Mouse (Mus musculus) layer of hippocampus, adult 9-10 months (tissue): ENCODE measurements around the gene Vmn2r5.
"Not testable (repeated sequence)": the region's sequence is repeated elsewhere in the genome, so short reads cannot be mapped to it uniquely, and the experiment has no call there.

ENCODE experiments used
- DNase-seq: peaks from one replicate; pipeline ENCODE4 v3.0.0; 2022; ENCODE audit warnings: low spot score

Vmn2r5 gene

GRCm38 (mm10) chr3:64509742-64510141 is at the start of gene Vmn2r5:
Vmn2r5 (minus strand) TSS chr3:64509842.
- DNase-seq = not testable (repeated sequence)

- not testable (repeated sequence) for DNase-seq
Observed at GRCm38 (mm10) chr3:64523585-64523984, 13.9 kb upstream of the Vmn2r5 start.
